ENCODE assay signal across 27 mouse cellular contexts in the genomic region with DNA sequence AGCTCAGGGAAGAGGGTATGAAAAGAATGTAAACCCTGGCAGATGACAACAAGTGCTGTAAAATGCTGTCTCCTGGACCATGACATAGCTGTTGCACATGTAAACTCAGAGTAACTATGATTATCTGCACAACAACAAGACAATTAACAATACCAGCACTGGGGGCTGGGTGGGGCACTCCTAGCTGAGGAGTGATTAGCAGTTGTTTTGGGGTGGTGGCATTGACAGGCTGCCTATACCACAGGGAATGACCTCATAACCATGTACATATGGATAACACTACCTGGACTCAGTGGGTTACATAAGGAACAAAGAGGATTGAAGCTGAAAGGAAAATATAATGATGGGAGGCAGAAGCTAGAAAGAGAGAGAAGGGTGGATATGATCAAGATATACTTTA. TPM values are rescaled to one million over a fixed set of nuclear protein-coding genes. Genes with fewer than 3 reads are reported as not detected.
DNase-seq lines count a peak whose midpoint lies in the region; ATAC-seq lines count a peak whose summit lies in the region.
"Had no signal": no experiment of that assay in that cellular context is flagged by ENCODE, and none has a peak within 500 bp of the region (broad histone marks: within the 10 kb centered on the region; RNA-seq: fewer than 3 reads in every experiment).

No protein-coding gene starts in this region.

- ATAC-seq in liver, embryonic 12.5 days = peak; percentile 79
- ATAC-seq in liver, embryonic 16.5 days (ENCODE audit: low read depth) = peak; percentile 54; the same call in 1 of the 2 replicates
- peak; percentile 100 for ATAC-seq in megakaryocyte-erythroid progenitor cell, adult 5-6 weeks (replicated peaks; ENCODE audit: low FRiP score, low TSS enrichment, poor library complexity, severe bottlenecking)
- ATAC-seq: activated CD4-positive, CD25-positive, alpha-beta regulatory T cell, adult 4 months; CD4-positive, CD25-positive, alpha-beta regulatory T cell, adult 4 months; forebrain, embryonic 13.5 days; forebrain, embryonic 16.5 days had no signal

- H3K9me3 ChIP-seq in liver, embryonic 12.5 days (replicated peaks) = no peaks in the 10 kb centered on the region
- H3K9me3 ChIP-seq in liver, embryonic 16.5 days (replicated peaks; ENCODE audit: control insufficient read depth, low read length) = no peaks in the 10 kb centered on the region
- H3K9me3 ChIP-seq: embryonic facial prominence, embryonic 10.5 days; embryonic facial prominence, embryonic 13.5 days; forebrain, embryonic 13.5 days; hindbrain, embryonic 12.5 days; hindbrain, embryonic 15.5 days had no signal

- H3K4me2 ChIP-seq in liver, embryonic 12.5 days = no peak overlapping the region
- no peak overlapping the region for H3K4me2 ChIP-seq in liver, embryonic 16.5 days (ENCODE audit: low read depth, low read length)
- H3K4me2 ChIP-seq: embryonic facial prominence, embryonic 13.5 days; forebrain, embryonic 13.5 days; heart, embryonic 11.5 days; hindbrain, embryonic 12.5 days; hindbrain, embryonic 15.5 days had no signal

- H3K4me3 ChIP-seq in liver, embryonic 12.5 days = no peak overlapping the region
- no peak overlapping the region for H3K4me3 ChIP-seq in liver, embryonic 16.5 days (ENCODE audit: low read depth, low read length)
- H3K4me3 ChIP-seq: embryonic facial prominence, embryonic 10.5 days; embryonic facial prominence, embryonic 13.5 days; erythroblast, embryonic 14.5 days; forebrain, embryonic 13.5 days; gastrocnemius, adult 2 months; hindbrain, embryonic 12.5 days; hindbrain, embryonic 15.5 days had no signal

- DNase-seq in c-Kit-positive CD71-positive TER-119-negative erythroid progenitor cells, embryonic 14.5 days (ENCODE audit: low read depth) = peak; percentile 24
- DNase-seq in urinary bladder, postnatal 25 days (ENCODE audit: low spot score) = no peak
- no peak for DNase-seq in adrenal gland, postnatal 10 days
- DNase-seq in frontal cortex, postnatal 10 days (ENCODE audit: low spot score in 2 of 2) = no peak
- DNase-seq: adrenal gland, adult 8-10 months; adrenal gland, postnatal 36 days; cerebellum, adult 11-12 months; cerebellum, adult 8-10 months; cerebellum, postnatal 10 days; cerebellum, postnatal 36 days; embryo, embryonic 11 days; gastrocnemius, adult 2 months; gastrocnemius, postnatal 14 days; heart, adult 11 months had no signal

- H3K36me3 ChIP-seq in liver, embryonic 12.5 days = peaks cover 16% of the 10 kb centered on the region; the same call in 1 of the 2 replicates
- H3K36me3 ChIP-seq in liver, embryonic 16.5 days (ENCODE audit: control insufficient read depth, insufficient read depth) = no peaks in the 10 kb centered on the region; the same call in 1 of the 2 replicates

- no peak overlapping the region for H3K27ac ChIP-seq in liver, embryonic 12.5 days
- no peak overlapping the region for H3K27ac ChIP-seq in liver, embryonic 16.5 days (ENCODE audit: low read length)
- H3K27ac ChIP-seq: embryonic facial prominence, embryonic 10.5 days; embryonic facial prominence, embryonic 13.5 days; forebrain, embryonic 13.5 days; gastrocnemius, adult 2 months; hindbrain, embryonic 12.5 days; hindbrain, embryonic 15.5 days had no signal

- H3K4me1 ChIP-seq in liver, embryonic 12.5 days = no peaks in the 10 kb centered on the region
- no peaks in the 10 kb centered on the region for H3K4me1 ChIP-seq in liver, embryonic 16.5 days (ENCODE audit: control insufficient read depth, low read depth, low read length)
- H3K4me1 ChIP-seq: embryonic facial prominence, embryonic 10.5 days; embryonic facial prominence, embryonic 13.5 days; forebrain, embryonic 13.5 days; hindbrain, embryonic 12.5 days; hindbrain, embryonic 15.5 days had no signal

- H3K9ac ChIP-seq in liver, embryonic 12.5 days = no peak overlapping the region
- H3K9ac ChIP-seq in liver, embryonic 16.5 days (ENCODE audit: low read depth, low read length) = no peak overlapping the region
- H3K9ac ChIP-seq: embryonic facial prominence, embryonic 13.5 days; forebrain, embryonic 13.5 days; hindbrain, embryonic 12.5 days; hindbrain, embryonic 15.5 days had no signal

- H3K27me3 ChIP-seq in liver, embryonic 12.5 days (replicated peaks) = 0 out of 2 replicates have a peak, but pooled peaks cover 3% of the 10 kb centered on the region
- H3K27me3 ChIP-seq in liver, embryonic 16.5 days (ENCODE audit: control insufficient read depth, insufficient read depth, low read depth, low read length) = no peaks in the 10 kb centered on the region
- H3K27me3 ChIP-seq: hindbrain, embryonic 15.5 days had no signal

RNA-seq across cellular contexts. Expression of a gene that starts 32.5 kb away (rescaled TPM):
- 16.9 and 18.5 TPM in 2 replicates for polyA plus RNA-seq in liver, embryonic 12.5 days (2016; fragmentation: Nextera tagmentation; extraction: Ambion mirVana)
- polyA plus RNA-seq in liver, embryonic 16.5 days (2015; fragmentation: Nextera tagmentation; extraction: Ambion mirVana) = 9.9 and 10.2 TPM in 2 replicates
- total RNA-seq in megakaryocyte-erythroid progenitor cell, adult 5-6 weeks (2014; fragmentation: Nextera tagmentation) = 3.5 and 6.9 TPM in 2 replicates
- total RNA-seq in megakaryocyte-erythroid progenitor cell, adult 5-6 weeks (2017) = 6.6 and 7.3 TPM in 2 replicates
- 10 to 100 TPM; 17.1 to 19.0 TPM for total RNA-seq in adrenal gland, postnatal 10 days (2021)

RNA-seq across cellular contexts. Expression of a gene that starts 32.6 kb away (rescaled TPM):
- polyA plus RNA-seq in liver, embryonic 12.5 days (2016; fragmentation: Nextera tagmentation; extraction: Ambion mirVana) = 4.4 and 4.7 TPM in 2 replicates
- 1.8 and 2.0 TPM in 2 replicates for polyA plus RNA-seq in liver, embryonic 16.5 days (2015; fragmentation: Nextera tagmentation; extraction: Ambion mirVana)
- 8.6 and 9.9 TPM in 2 replicates for total RNA-seq in megakaryocyte-erythroid progenitor cell, adult 5-6 weeks (2014; fragmentation: Nextera tagmentation)
- total RNA-seq in megakaryocyte-erythroid progenitor cell, adult 5-6 weeks (2017) = 9.5 and 18.2 TPM in 2 replicates
- total RNA-seq in adrenal gland, postnatal 10 days (2021) = 1 to 10 TPM; 6.8 to 8.9 TPM
